Mouse (Mus musculus) cerebellum, adult 2 months (tissue): Measurements from ENCODE around the gene Inpp5a. TPM values are rescaled to one million over a fixed set of nuclear protein-coding genes. Genes with fewer than 3 reads are reported as not detected.

Experiments used
- DNase-seq, 2 experiments: peaks; one replicate each; pipeline ENCODE4 v3.0.0; 2021
- H3K27ac ChIP-seq: fragments of 200-500 bp; 2 replicates; pipeline ENCODE4 v1.5.1; 2012; ENCODE audit warnings: low read length, control low read depth, inconsistent platforms; ENCODE audit not compliant: insufficient read depth
- H3K27me3 ChIP-seq: fragments of 200-500 bp; 2 replicates; pipeline ENCODE4 v1.6.1; 2012; ENCODE audit warnings: inconsistent platforms, mild to moderate bottlenecking, low read length, moderate library complexity; ENCODE audit not compliant: control insufficient read depth, insufficient read depth
- H3K4me1 ChIP-seq: fragments of 200-500 bp; 2 replicates; pipeline ENCODE4 v1.6.1; 2011; ENCODE audit warnings: low read length; ENCODE audit not compliant: control insufficient read depth, insufficient read depth
- H3K4me3 ChIP-seq: fragments of 200-500 bp; replicated peaks from 2 replicates; pipeline ENCODE3; 2011; ENCODE audit warnings: mild to moderate bottlenecking, low read depth, low read length, control low read depth; ENCODE audit not compliant: insufficient read depth
- CTCF ChIP-seq: fragments of 200-500 bp; IDR thresholded peaks from 2 replicates; pipeline ENCODE4 v1.5.1; 2011; ENCODE audit warnings: low read depth, mild to moderate bottlenecking, control low read depth, low read length, moderate library complexity, borderline replicate concordance; ENCODE audit not compliant: insufficient read depth
- POLR2A ChIP-seq: fragments of 200-500 bp; IDR thresholded peaks from 2 replicates; pipeline ENCODE4 v1.6.1; 2011; ENCODE audit warnings: low read length, control low read depth, borderline replicate concordance; ENCODE audit not compliant: insufficient read depth
- WGBS: fragments of 180-500 bp; shearing (Covaris S2); methylation state at CpG from one replicate; pipeline ENCODE4 v1.1.7; 2018; 5-methylcytosine and 5-hydroxymethylcytosine counted together
- polyA plus RNA-seq: library from polyadenylated mRNA; depleted of rRNA; stranded (reverse); fragments of >200 nt; gene quantifications from 2 replicates; pipeline ENCODE4 v1.2.3, GENCODE M21; 2012

Gene Inpp5a
- polyA plus RNA-seq, 1 experiment: 164 TPM

DNA sequence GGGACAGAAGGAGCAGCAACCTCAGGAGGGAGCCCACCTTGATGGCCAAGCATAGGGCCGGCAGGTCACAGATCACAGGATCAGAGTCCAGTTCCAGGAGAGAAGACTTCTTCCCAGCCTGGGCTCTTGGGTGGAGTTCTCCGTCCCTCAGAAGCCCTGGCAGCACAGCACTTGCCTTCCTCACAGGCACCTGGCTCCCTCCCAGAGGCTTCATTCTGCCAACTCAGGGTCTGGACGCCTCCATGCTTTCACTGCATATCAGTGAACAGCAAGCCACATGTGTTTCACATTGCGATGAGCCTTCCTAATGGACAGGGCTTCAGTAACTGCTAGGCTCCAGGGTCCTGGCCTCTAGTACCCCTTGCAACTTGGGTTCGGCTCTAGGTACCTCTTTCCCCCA is 147.4 kb downstream of the Inpp5a start:
- WGBS: 25% methylated on average over 5 of the region's 5 CpGs
- no peak overlapping the region for H3K4me3 ChIP-seq
- DNase-seq: peak; percentile 55 to 58
- H3K27ac ChIP-seq: no peak overlapping the region
- H3K27me3 ChIP-seq: no peaks in the 10 kb centered on the region
- no peak for TF ChIP-seq POLR2A
- TF ChIP-seq CTCF: no peak
- peaks cover 18% of the 10 kb centered on the region for H3K4me1 ChIP-seq

GRCm38 (mm10) chr7:139536831-139537230 is 147.9 kb downstream of the Inpp5a start:
- DNase-seq: no peak
- Histone ChIP-seq H3K27me3 (no peaks in the 10 kb centered on the region), H3K27ac (no peak overlapping the region), H3K4me3 (no peak overlapping the region), H3K4me1 (peaks cover 20% of the 10 kb centered on the region)
- TF ChIP-seq CTCF (no peak), POLR2A (no peak)
- over 99% methylated on average over 2 of the region's 2 CpGs for WGBS

DNA sequence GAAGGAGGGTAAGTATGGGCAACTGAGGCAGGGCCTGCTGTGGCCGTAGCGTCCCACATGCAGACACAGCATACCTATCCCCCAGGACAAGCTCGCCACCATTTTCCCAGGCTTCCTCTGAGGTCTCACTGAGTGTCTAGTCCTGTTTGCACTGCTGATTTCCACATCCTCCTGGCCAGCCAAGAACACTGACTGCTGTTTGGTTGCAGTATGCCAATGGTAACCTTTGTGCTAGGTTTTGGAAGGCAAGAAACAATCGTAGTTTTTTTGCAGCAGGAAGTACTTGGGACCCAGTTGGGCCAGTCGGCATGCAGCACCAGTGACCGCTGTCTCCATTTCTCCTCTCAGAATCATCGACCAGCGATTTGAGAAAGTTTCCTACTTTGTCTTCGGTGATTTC is 148.9 kb downstream of the Inpp5a start:
- WGBS: 94% methylated on average over 9 of the region's 9 CpGs
- TF ChIP-seq POLR2A (no peak), CTCF (no peak)
- Histone ChIP-seq H3K27me3 (no peaks in the 10 kb centered on the region), H3K27ac (no peak overlapping the region), H3K4me1 (peaks cover 26% of the 10 kb centered on the region), H3K4me3 (no peak overlapping the region)
- no peak for DNase-seq

GRCm38 (mm10) chr7:139538541-139538940 is 149.6 kb downstream of the Inpp5a start:
- TF ChIP-seq CTCF (no peak), POLR2A (no peak)
- H3K27ac ChIP-seq: no peak overlapping the region
- H3K4me3 ChIP-seq: no peak overlapping the region
- H3K4me1 ChIP-seq: peaks cover 26% of the 10 kb centered on the region
- 19% methylated on average over 2 of the region's 2 CpGs for WGBS
- DNase-seq: peak in 1 of 2 experiments; percentile 51
- no peaks in the 10 kb centered on the region for H3K27me3 ChIP-seq

DNA sequence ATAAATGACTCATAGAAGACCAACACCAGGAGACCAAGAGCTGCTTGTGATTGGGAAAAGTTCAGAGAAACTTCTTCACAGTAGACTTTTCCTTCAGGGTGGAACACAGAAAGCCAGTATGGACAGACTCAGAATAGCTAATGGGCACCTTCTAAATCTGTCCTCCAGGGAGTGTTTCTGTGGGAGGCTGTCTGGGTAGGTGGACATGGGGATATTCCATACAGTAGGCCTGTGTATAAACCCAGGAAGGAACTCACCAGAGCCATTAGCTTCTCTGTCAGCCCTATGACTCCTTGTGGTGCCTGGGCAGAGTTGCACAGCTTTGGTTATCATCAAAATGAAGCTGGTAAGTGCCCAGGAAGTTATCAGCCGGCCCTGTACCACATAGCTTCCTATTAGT is 151.7 kb downstream of the Inpp5a start:
- no peak overlapping the region for H3K4me3 ChIP-seq

DNA sequence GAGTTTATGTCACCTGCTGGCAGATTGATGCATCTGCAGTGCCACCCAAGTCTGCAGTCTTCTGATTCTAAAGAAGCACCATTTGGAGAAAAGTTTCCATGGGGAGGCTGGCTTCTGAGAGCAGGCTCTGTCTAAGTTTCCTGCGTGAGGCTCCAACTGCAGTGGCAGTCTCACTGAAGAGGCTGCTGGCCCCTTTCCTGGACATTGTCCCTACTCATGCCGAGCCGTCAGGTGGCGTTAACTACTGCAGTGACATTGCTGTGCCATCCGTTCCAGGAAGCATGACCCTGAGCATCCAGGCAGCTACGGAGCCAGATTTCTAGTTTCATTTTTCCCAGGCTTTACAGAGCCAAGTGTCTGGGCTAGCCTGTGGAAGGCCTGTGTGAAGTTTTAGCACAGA is 152.5 kb downstream of the Inpp5a start:
- TF ChIP-seq POLR2A: no peak
- TF ChIP-seq CTCF: no peak; the same call in 1 of the 2 replicates
- peak; percentile 70 to 78 for DNase-seq
- Histone ChIP-seq H3K27ac (no peak overlapping the region), H3K4me3 (no peak overlapping the region), H3K27me3 (no peaks in the 10 kb centered on the region), H3K4me1 (peaks cover 21% of the 10 kb centered on the region)
- 9% methylated on average over 6 of the region's 6 CpGs for WGBS

More for the DNA sequence above, 151.7 kb downstream of the Inpp5a start:
- TF ChIP-seq CTCF (no peak), POLR2A (no peak)
- H3K27me3 ChIP-seq: no peaks in the 10 kb centered on the region
- no peak for DNase-seq
- WGBS: 78% methylated on average over 1 of the region's 1 CpGs
- peaks cover 24% of the 10 kb centered on the region for H3K4me1 ChIP-seq
- H3K27ac ChIP-seq: no peak overlapping the region

DNA sequence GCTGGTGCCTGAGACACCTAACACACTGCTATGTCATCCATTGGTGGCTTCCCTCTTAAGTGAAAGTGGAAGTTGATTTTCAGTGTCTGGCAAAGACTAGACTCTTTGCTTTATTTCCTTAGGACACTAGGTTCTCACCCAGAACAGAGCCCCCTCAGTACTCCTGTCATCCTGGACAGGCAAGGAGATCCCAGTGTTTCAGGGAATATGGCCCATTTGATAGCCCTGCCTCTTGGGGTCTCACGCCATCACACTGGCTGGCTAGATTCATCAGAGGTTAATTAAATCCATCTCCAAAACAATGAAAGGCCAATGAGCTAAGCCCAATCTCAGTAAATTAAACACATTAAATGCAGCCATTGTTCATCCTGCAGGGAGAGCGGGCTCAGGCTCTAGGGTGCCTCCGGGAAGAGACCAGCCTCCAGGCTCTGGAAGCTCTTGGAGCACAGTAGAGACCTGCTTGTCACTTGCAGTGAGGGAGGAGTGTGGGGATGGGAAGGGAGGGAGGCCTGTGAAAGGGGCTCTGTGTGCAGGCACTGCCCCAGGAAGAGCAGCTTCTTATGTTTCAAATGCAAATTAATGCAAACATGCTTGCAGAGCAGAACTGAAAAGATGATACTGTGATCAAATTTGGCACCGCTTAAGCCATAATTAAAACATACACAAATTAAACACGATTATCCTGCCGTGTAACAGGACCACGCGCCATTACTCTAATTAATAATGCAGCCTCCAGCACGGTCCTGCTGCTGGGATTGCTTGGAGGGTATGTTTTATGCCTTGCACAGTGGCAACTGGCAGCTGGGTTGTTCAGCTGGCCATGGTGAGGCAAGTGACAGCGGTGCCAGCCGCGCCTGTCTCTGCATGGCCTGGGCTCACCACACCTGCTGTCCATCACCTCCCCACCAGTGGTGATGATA is 156.1 kb downstream of the Inpp5a start:
- peak in 1 of 2 experiments; percentile 34 for DNase-seq
- TF ChIP-seq POLR2A: no peak
- WGBS: 62% methylated on average over 12 of the region's 12 CpGs
- Histone ChIP-seq H3K27ac (peak overlapping the region; percentile 78; the same call in 1 of the 2 replicates), H3K4me3 (no peak overlapping the region), H3K4me1 (peaks cover 20% of the 10 kb centered on the region; the same call in 1 of the 2 replicates), H3K27me3 (no peaks in the 10 kb centered on the region)

- Histone ChIP-seq H3K4me1 (peaks cover 17% of the 10 kb centered on the region; the same call in 1 of the 2 replicates), H3K27ac (no peak overlapping the region), H3K4me3 (no peak overlapping the region), H3K27me3 (no peaks in the 10 kb centered on the region)
- WGBS: 82% methylated on average over 2 of the region's 2 CpGs
- no peak for DNase-seq
- TF ChIP-seq POLR2A (no peak), CTCF (no peak)
Observed at GRCm38 (mm10) chr7:139547325-139547724, 158.4 kb downstream of the Inpp5a start.
